In genomic region chr14:21610224-21610623, GRCm38 (mm10) we compare ENCODE assay signal across 9 mouse cellular contexts.
DNase-seq lines count a peak whose midpoint lies in the region; ATAC-seq lines count a peak whose summit lies in the region.
"Had no signal": no experiment of that assay in that cellular context is flagged by ENCODE, and none has a peak within 500 bp of the region (broad histone marks: within the 10 kb centered on the region; RNA-seq: fewer than 3 reads in every experiment).

No protein-coding gene starts in this region.

- DNase-seq in frontal cortex, postnatal 25 days (ENCODE audit: low spot score in 2 of 2), result no peak
- peak; percentile 6 to 22 for DNase-seq in spleen, postnatal 36 days (ENCODE audit: low spot score in 2 of 2)
- no peak for DNase-seq in spleen, postnatal 10 days (ENCODE audit: low spot score in 2 of 2)
- peak; percentile 78 for DNase-seq in embryo, embryonic 11 days
- DNase-seq in adrenal gland, postnatal 4 days (ENCODE audit: low spot score in 2 of 2), result no peak

- no peaks in the 10 kb centered on the region for H3K36me3 ChIP-seq in midbrain, embryonic 15.5 days (replicated peaks)
- H3K36me3 ChIP-seq: neural tube, embryonic 13.5 days had no signal

- no peaks in the 10 kb centered on the region for H3K27me3 ChIP-seq in midbrain, embryonic 15.5 days (replicated peaks)
- H3K27me3 ChIP-seq: neural tube, embryonic 13.5 days had no signal

- WGBS in midbrain, embryonic 15.5 days, result 9% methylated on average over 3 of the region's 3 CpGs

- no peak overlapping the region for H3K4me2 ChIP-seq in midbrain, embryonic 15.5 days
- H3K4me2 ChIP-seq: neural tube, embryonic 13.5 days had no signal

- peak; percentile 66 for ATAC-seq in frontal cortex, adult (ENCODE audit: low TSS enrichment)
- ATAC-seq in inflammation-experienced regulatory T-cells, adult 6 months, result peak; percentile 73
- peak; percentile 49; the same call in 1 of the 2 replicates for ATAC-seq in midbrain, embryonic 15.5 days (replicated peaks)

- no peaks in the 10 kb centered on the region for H3K9me3 ChIP-seq in midbrain, embryonic 15.5 days
- H3K9me3 ChIP-seq: neural tube, embryonic 13.5 days had no signal

- no peak overlapping the region for H3K4me3 ChIP-seq in midbrain, embryonic 15.5 days
- H3K4me3 ChIP-seq: neural tube, embryonic 13.5 days had no signal

- H3K27ac ChIP-seq in midbrain, embryonic 15.5 days, result no peak overlapping the region
- H3K27ac ChIP-seq: neural tube, embryonic 13.5 days had no signal

- H3K9ac ChIP-seq in midbrain, embryonic 15.5 days, result no peak overlapping the region
- H3K9ac ChIP-seq: neural tube, embryonic 13.5 days had no signal

- peaks cover 25% of the 10 kb centered on the region for H3K4me1 ChIP-seq in midbrain, embryonic 15.5 days

Comparison
In these comparisons a context has a peak if more than half of its experiments do, and no peak if none do; other contexts are left out.
1. DNase-seq: peak in spleen, postnatal 36 days (2 of 2) and embryo, embryonic 11 days (single experiment); none in frontal cortex, postnatal 25 days (0 of 2), spleen, postnatal 10 days (0 of 2) and adrenal gland, postnatal 4 days (0 of 2).
2. Peak in every context shown above with its lines, with median percentiles within 50 percentile points of each other: ATAC-seq.